Mouse (Mus musculus): ENCODE measurements around the gene Elovl1. TPM values are rescaled to one million over a fixed set of nuclear protein-coding genes. Genes with fewer than 3 reads are reported as not detected.
A peak's percentile ranks its signal among the peaks of the same experiment; 100 is the strongest.

Gene Elovl1
- polyA plus RNA-seq, 1 experiment from 2014 or later, result 253 TPM

- peak overlapping the region; percentile 80 for H3K4me2 ChIP-seq (ENCODE audit: low read depth, low read length)
- H3K9me3 ChIP-seq (ENCODE audit: control insufficient read depth, low read length), result no peaks in the 10 kb centered on the region
- peak overlapping the region; percentile 48 for H3K4me3 ChIP-seq (ENCODE audit: low read length)
- no peaks in the 10 kb centered on the region for H3K27me3 ChIP-seq (replicated peaks; ENCODE audit: control insufficient read depth, insufficient read depth, low read length)
- ATAC-seq, result peak; percentile 85
- H3K36me3 ChIP-seq (ENCODE audit: control insufficient read depth, insufficient read depth, low read length), result no peaks in the 10 kb centered on the region
- no peak overlapping the region for H3K27ac ChIP-seq (ENCODE audit: low read length)
- H3K9ac ChIP-seq (ENCODE audit: low read depth, low read length), result peak overlapping the region; percentile 66
- H3K4me1 ChIP-seq (ENCODE audit: control insufficient read depth, insufficient read depth, low read length), result peaks cover 10% of the 10 kb centered on the region; the same call in 1 of the 2 replicates
- 24% methylated on average over 18 of the region's 18 CpGs for WGBS
Measured at GRCm38 (mm10) chr4:118445781-118446414, 18.0 kb downstream of the Elovl1 start.

GRCm38 (mm10) chr4:118446415-118447153 is 18.7 kb downstream of the Elovl1 start:
- Histone ChIP-seq H3K27ac (ENCODE audit: low read length) (no peak overlapping the region), H3K9ac (ENCODE audit: low read depth, low read length) (peak overlapping the region; percentile 66), H3K4me1 (ENCODE audit: control insufficient read depth, insufficient read depth, low read length) (peaks cover 10% of the 10 kb centered on the region; the same call in 1 of the 2 replicates), H3K27me3 (replicated peaks; ENCODE audit: control insufficient read depth, insufficient read depth, low read length) (no peaks in the 10 kb centered on the region), H3K4me2 (ENCODE audit: low read depth, low read length) (peak overlapping the region; percentile 80), H3K4me3 (ENCODE audit: low read length) (peak overlapping the region; percentile 48), H3K9me3 (ENCODE audit: control insufficient read depth, low read length) (no peaks in the 10 kb centered on the region), H3K36me3 (ENCODE audit: control insufficient read depth, insufficient read depth, low read length) (no peaks in the 10 kb centered on the region)
- peak; percentile 54 for ATAC-seq
- 25% methylated on average over 24 of the region's 24 CpGs for WGBS

- no peaks in the 10 kb centered on the region for H3K4me1 ChIP-seq (ENCODE audit: control insufficient read depth, insufficient read depth, low read length)
- H3K9me3 ChIP-seq (ENCODE audit: control insufficient read depth, low read length), result no peaks in the 10 kb centered on the region
- WGBS, result 62% methylated on average over 9 of the region's 9 CpGs
- H3K27me3 ChIP-seq (replicated peaks; ENCODE audit: control insufficient read depth, insufficient read depth, low read length), result no peaks in the 10 kb centered on the region
- no peak within 1 kb of the TSS for H3K9ac ChIP-seq (ENCODE audit: low read depth, low read length)
- H3K4me3 ChIP-seq (ENCODE audit: low read length), result no peak within 1 kb of the TSS
- H3K27ac ChIP-seq (ENCODE audit: low read length), result no peak within 1 kb of the TSS
- H3K4me2 ChIP-seq (ENCODE audit: low read depth, low read length), result no peak within 1 kb of the TSS
- no peak for ATAC-seq
- no peaks in the 10 kb centered on the region for H3K36me3 ChIP-seq (ENCODE audit: control insufficient read depth, insufficient read depth, low read length)
Measured at GRCm38 (mm10) chr4:118457345-118457975, 29.6 kb downstream of the Elovl1 start, which contains the start of gene Mpl. Gene Mpl (minus strand): TSS chr4:118457513.

GRCm38 (mm10) chr4:118464956-118465355 is 37.1 kb downstream of the Elovl1 start:
- H3K36me3 ChIP-seq (ENCODE audit: control insufficient read depth, insufficient read depth, low read length), result no peaks in the 10 kb centered on the region
- ATAC-seq, result no peak
- no peak overlapping the region for H3K27ac ChIP-seq (ENCODE audit: low read length)
- H3K4me1 ChIP-seq (ENCODE audit: control insufficient read depth, insufficient read depth, low read length), result no peaks in the 10 kb centered on the region
- H3K27me3 ChIP-seq (replicated peaks; ENCODE audit: control insufficient read depth, insufficient read depth, low read length), result no peaks in the 10 kb centered on the region
- H3K9ac ChIP-seq (ENCODE audit: low read depth, low read length), result no peak overlapping the region
- WGBS, result 94% methylated on average over 3 of the region's 3 CpGs
- no peak overlapping the region for H3K4me2 ChIP-seq (ENCODE audit: low read depth, low read length)
- no peaks in the 10 kb centered on the region for H3K9me3 ChIP-seq (ENCODE audit: control insufficient read depth, low read length)
- no peak overlapping the region for H3K4me3 ChIP-seq (ENCODE audit: low read length)

GRCm38 (mm10) chr4:118465697-118466163 is 37.8 kb downstream of the Elovl1 start:
- Histone ChIP-seq H3K9ac (ENCODE audit: low read depth, low read length) (no peak overlapping the region), H3K4me2 (ENCODE audit: low read depth, low read length) (no peak overlapping the region), H3K36me3 (ENCODE audit: control insufficient read depth, insufficient read depth, low read length) (no peaks in the 10 kb centered on the region), H3K4me1 (ENCODE audit: control insufficient read depth, insufficient read depth, low read length) (no peaks in the 10 kb centered on the region; the same call in 1 of the 2 replicates), H3K9me3 (ENCODE audit: control insufficient read depth, low read length) (no peaks in the 10 kb centered on the region), H3K27me3 (replicated peaks; ENCODE audit: control insufficient read depth, insufficient read depth, low read length) (no peaks in the 10 kb centered on the region), H3K4me3 (ENCODE audit: low read length) (no peak overlapping the region), H3K27ac (ENCODE audit: low read length) (no peak overlapping the region)
- peak; percentile 55; the same call in 1 of the 2 replicates for ATAC-seq
- 31% methylated on average over 11 of the region's 11 CpGs for WGBS

- WGBS, result 88% methylated on average over 6 of the region's 6 CpGs
- no peak for ATAC-seq
- H3K27ac ChIP-seq (ENCODE audit: low read length), result no peak overlapping the region
Measured at GRCm38 (mm10) chr4:118471281-118471680, 43.4 kb downstream of the Elovl1 start.

GRCm38 (mm10) chr4:118472687-118473086 is 44.8 kb downstream of the Elovl1 start:
- peak; percentile 89 for ATAC-seq

More at GRCm38 (mm10) chr4:118471281-118471680, 43.4 kb downstream of the Elovl1 start:
- H3K4me2 ChIP-seq (ENCODE audit: low read depth, low read length), result no peak overlapping the region
- no peaks in the 10 kb centered on the region for H3K36me3 ChIP-seq (ENCODE audit: control insufficient read depth, insufficient read depth, low read length)
- no peaks in the 10 kb centered on the region for H3K27me3 ChIP-seq (replicated peaks; ENCODE audit: control insufficient read depth, insufficient read depth, low read length)
- H3K4me3 ChIP-seq (ENCODE audit: low read length), result no peak overlapping the region
- no peaks in the 10 kb centered on the region for H3K9me3 ChIP-seq (ENCODE audit: control insufficient read depth, low read length)
- no peaks in the 10 kb centered on the region; the same call in 1 of the 2 replicates for H3K4me1 ChIP-seq (ENCODE audit: control insufficient read depth, insufficient read depth, low read length)
- H3K9ac ChIP-seq (ENCODE audit: low read depth, low read length), result no peak overlapping the region

GRCm38 (mm10) chr4:118476773-118477530 is 49.1 kb downstream of the Elovl1 start:
- WGBS, result 63% methylated on average over 15 of the region's 15 CpGs
- no peak overlapping the region for H3K4me2 ChIP-seq (ENCODE audit: low read depth, low read length)
- H3K27me3 ChIP-seq (replicated peaks; ENCODE audit: control insufficient read depth, insufficient read depth, low read length), result no peaks in the 10 kb centered on the region
- ATAC-seq, result no peak
- H3K9ac ChIP-seq (ENCODE audit: low read depth, low read length), result no peak overlapping the region
- H3K36me3 ChIP-seq (ENCODE audit: control insufficient read depth, insufficient read depth, low read length), result no peaks in the 10 kb centered on the region
- H3K4me1 ChIP-seq (ENCODE audit: control insufficient read depth, insufficient read depth, low read length), result no peaks in the 10 kb centered on the region
- H3K27ac ChIP-seq (ENCODE audit: low read length), result no peak overlapping the region
- no peak overlapping the region for H3K4me3 ChIP-seq (ENCODE audit: low read length)
- H3K9me3 ChIP-seq (ENCODE audit: control insufficient read depth, low read length), result no peaks in the 10 kb centered on the region

More at GRCm38 (mm10) chr4:118472687-118473086, 44.8 kb downstream of the Elovl1 start:
- no peaks in the 10 kb centered on the region; the same call in 1 of the 2 replicates for H3K4me1 ChIP-seq (ENCODE audit: control insufficient read depth, insufficient read depth, low read length)
- H3K27me3 ChIP-seq (replicated peaks; ENCODE audit: control insufficient read depth, insufficient read depth, low read length), result no peaks in the 10 kb centered on the region
- H3K9me3 ChIP-seq (ENCODE audit: control insufficient read depth, low read length), result no peaks in the 10 kb centered on the region
- no peak overlapping the region for H3K27ac ChIP-seq (ENCODE audit: low read length)
- H3K36me3 ChIP-seq (ENCODE audit: control insufficient read depth, insufficient read depth, low read length), result no peaks in the 10 kb centered on the region
- H3K9ac ChIP-seq (ENCODE audit: low read depth, low read length), result no peak overlapping the region
- WGBS, result 76% methylated on average over 11 of the region's 11 CpGs
- no peak overlapping the region for H3K4me3 ChIP-seq (ENCODE audit: low read length)
- no peak overlapping the region for H3K4me2 ChIP-seq (ENCODE audit: low read depth, low read length)
